In genomic region chr2:132283236-132284070, GRCm38 (mm10) we compare ENCODE assay signal across 8 mouse cellular contexts. TPM values are rescaled to one million over a fixed set of nuclear protein-coding genes. Genes with fewer than 3 reads are reported as not detected.
DNase-seq lines count a peak whose midpoint lies in the region; ATAC-seq lines count a peak whose summit lies in the region.

No protein-coding gene starts in this region.

- H3K4me3 ChIP-seq in kidney, embryonic 16.5 days (ENCODE audit: low read length) = no peak overlapping the region
- no peak overlapping the region for H3K4me3 ChIP-seq in embryonic facial prominence, embryonic 11.5 days (ENCODE audit: low read depth, low read length)
- H3K4me3 ChIP-seq in intestine, embryonic 14.5 days (ENCODE audit: low read depth, low read length) = no peak overlapping the region
- H3K4me3 ChIP-seq in midbrain, embryonic 16.5 days (ENCODE audit: low read depth, low read length) = no peak overlapping the region

- no peak overlapping the region for H3K9ac ChIP-seq in kidney, embryonic 16.5 days (replicated peaks; ENCODE audit: low read length)
- no peak overlapping the region for H3K9ac ChIP-seq in embryonic facial prominence, embryonic 11.5 days (replicated peaks; ENCODE audit: low read length)
- H3K9ac ChIP-seq in intestine, embryonic 14.5 days (ENCODE audit: low read length) = no peak overlapping the region
- no peak overlapping the region for H3K9ac ChIP-seq in midbrain, embryonic 16.5 days (ENCODE audit: low read depth, low read length)

- WGBS in kidney, embryonic 16.5 days = 60% methylated on average over 15 of the region's 15 CpGs
- 66% methylated on average over 15 of the region's 15 CpGs for WGBS in embryonic facial prominence, embryonic 11.5 days
- WGBS in intestine, embryonic 14.5 days = 66% methylated on average over 15 of the region's 15 CpGs
- WGBS in midbrain, embryonic 16.5 days = 36% methylated on average over 15 of the region's 15 CpGs

- no peak for DNase-seq in kidney, adult 9 months
- DNase-seq in embryonic facial prominence, embryonic 11.5 days (ENCODE audit: low spot score) = peak; percentile 36
- DNase-seq in intestine, embryonic 14.5 days (ENCODE audit: low spot score) = no peak
- no peak for DNase-seq in cerebellum, adult 8-10 months
- DNase-seq in layer of hippocampus, adult 9-11 months = no peak
- DNase-seq in lung, postnatal 25 days (ENCODE audit: low spot score) = no peak

- H3K27ac ChIP-seq in kidney, embryonic 16.5 days (ENCODE audit: low read length) = peak overlapping the region; percentile 86
- no peak overlapping the region for H3K27ac ChIP-seq in embryonic facial prominence, embryonic 11.5 days (replicated peaks; ENCODE audit: low read depth, low read length)
- H3K27ac ChIP-seq in intestine, embryonic 14.5 days (ENCODE audit: low read depth) = peak overlapping the region; percentile 57; the same call in 1 of the 2 replicates
- H3K27ac ChIP-seq in midbrain, embryonic 16.5 days (ENCODE audit: low read length) = peak overlapping the region; percentile 44; the same call in 1 of the 2 replicates

- peaks cover 9% of the 10 kb centered on the region; the same call in 1 of the 2 replicates for H3K36me3 ChIP-seq in kidney, embryonic 16.5 days (ENCODE audit: insufficient read depth, low read length)
- no peaks in the 10 kb centered on the region for H3K36me3 ChIP-seq in embryonic facial prominence, embryonic 11.5 days (replicated peaks; ENCODE audit: control insufficient read depth, insufficient read depth, low read depth, low read length)
- H3K36me3 ChIP-seq in intestine, embryonic 14.5 days (ENCODE audit: control insufficient read depth, insufficient read depth, low read length) = 0 out of 2 replicates have a peak, but pooled peaks cover 3% of the 10 kb centered on the region
- no peaks in the 10 kb centered on the region for H3K36me3 ChIP-seq in midbrain, embryonic 16.5 days (ENCODE audit: control insufficient read depth, insufficient read depth, low read length)

- H3K4me1 ChIP-seq in kidney, embryonic 16.5 days (ENCODE audit: insufficient read depth, low read length) = peaks cover 36% of the 10 kb centered on the region
- H3K4me1 ChIP-seq in embryonic facial prominence, embryonic 11.5 days (ENCODE audit: control insufficient read depth, insufficient read depth, low read length) = peaks cover 3% of the 10 kb centered on the region; the same call in 1 of the 2 replicates
- peaks cover 35% of the 10 kb centered on the region for H3K4me1 ChIP-seq in intestine, embryonic 14.5 days (replicated peaks; ENCODE audit: control insufficient read depth, insufficient read depth, low read length)
- H3K4me1 ChIP-seq in midbrain, embryonic 16.5 days (ENCODE audit: control insufficient read depth, insufficient read depth, low read length) = peaks cover 23% of the 10 kb centered on the region

- 0 out of 2 replicates have a peak, but pooled peaks have one; percentile 13 for ATAC-seq in kidney, embryonic 16.5 days (ENCODE audit: low FRiP score, low TSS enrichment)
- ATAC-seq in embryonic facial prominence, embryonic 11.5 days (replicated peaks; ENCODE audit: insufficient number of reproducible peaks, low FRiP score, low TSS enrichment, low read depth) = peak; percentile 61
- ATAC-seq in intestine, embryonic 14.5 days (replicated peaks; ENCODE audit: low FRiP score, low TSS enrichment, low read depth) = no peak
- no peak for ATAC-seq in midbrain, embryonic 16.5 days

- peaks cover 8% of the 10 kb centered on the region for H3K9me3 ChIP-seq in kidney, embryonic 16.5 days (ENCODE audit: low read length)
- H3K9me3 ChIP-seq in embryonic facial prominence, embryonic 11.5 days (replicated peaks; ENCODE audit: control insufficient read depth, low read length) = no peaks in the 10 kb centered on the region
- no peaks in the 10 kb centered on the region for H3K9me3 ChIP-seq in intestine, embryonic 14.5 days (ENCODE audit: control insufficient read depth, low read length)
- H3K9me3 ChIP-seq in midbrain, embryonic 16.5 days (replicated peaks; ENCODE audit: control insufficient read depth, low read length, poor library complexity, severe bottlenecking) = 0 out of 2 replicates have a peak, but pooled peaks cover 5% of the 10 kb centered on the region

- no peak overlapping the region for H3K4me2 ChIP-seq in kidney, embryonic 16.5 days (replicated peaks; ENCODE audit: low read depth, low read length)
- H3K4me2 ChIP-seq in embryonic facial prominence, embryonic 11.5 days (ENCODE audit: low read depth, low read length) = no peak overlapping the region
- no peak overlapping the region for H3K4me2 ChIP-seq in intestine, embryonic 14.5 days (ENCODE audit: low read length)
- no peak overlapping the region for H3K4me2 ChIP-seq in midbrain, embryonic 16.5 days (ENCODE audit: low read length)

- H3K27me3 ChIP-seq in kidney, embryonic 16.5 days (ENCODE audit: insufficient read depth, low read length) = no peaks in the 10 kb centered on the region
- H3K27me3 ChIP-seq in embryonic facial prominence, embryonic 11.5 days (ENCODE audit: control insufficient read depth, insufficient read depth, low read length) = no peaks in the 10 kb centered on the region
- H3K27me3 ChIP-seq in intestine, embryonic 14.5 days (replicated peaks; ENCODE audit: control insufficient read depth, insufficient read depth, low read length) = no peaks in the 10 kb centered on the region
- no peaks in the 10 kb centered on the region for H3K27me3 ChIP-seq in midbrain, embryonic 16.5 days (ENCODE audit: control insufficient read depth, insufficient read depth, low read depth, low read length)

RNA-seq across cellular contexts. Expression of gene Cds2, which starts 20.5 kb away (rescaled TPM):
- polyA plus RNA-seq in kidney, embryonic 16.5 days (2015; fragmentation: Nextera tagmentation; extraction: Ambion mirVana) = 26.6 and 28.1 TPM in 2 replicates
- polyA plus RNA-seq in embryonic facial prominence, embryonic 11.5 days (2014; fragmentation: Nextera tagmentation; extraction: Ambion mirVana) = 32.2 and 33.2 TPM in 2 replicates
- polyA plus RNA-seq in intestine, embryonic 14.5 days (2014; fragmentation: Nextera tagmentation; extraction: Ambion mirVana) = 21.3 and 22.5 TPM in 2 replicates
- polyA plus RNA-seq in midbrain, embryonic 16.5 days (2015; fragmentation: Nextera tagmentation; extraction: Ambion mirVana) = 40.1 and 40.3 TPM in 2 replicates

RNA-seq across cellular contexts. Expression of gene Pcna, which starts 30.3 kb away (rescaled TPM):
- polyA plus RNA-seq in kidney, embryonic 16.5 days (2015; fragmentation: Nextera tagmentation; extraction: Ambion mirVana) = 248 and 265 TPM in 2 replicates
- 385 and 425 TPM in 2 replicates for polyA plus RNA-seq in embryonic facial prominence, embryonic 11.5 days (2014; fragmentation: Nextera tagmentation; extraction: Ambion mirVana)
- polyA plus RNA-seq in intestine, embryonic 14.5 days (2014; fragmentation: Nextera tagmentation; extraction: Ambion mirVana) = 296 and 298 TPM in 2 replicates
- polyA plus RNA-seq in midbrain, embryonic 16.5 days (2015; fragmentation: Nextera tagmentation; extraction: Ambion mirVana) = 88.2 and 94.7 TPM in 2 replicates

RNA-seq across cellular contexts. Expression of gene Tmem230, which starts 35.8 kb away (rescaled TPM):
- 49.8 and 50.1 TPM in 2 replicates for polyA plus RNA-seq in kidney, embryonic 16.5 days (2015; fragmentation: Nextera tagmentation; extraction: Ambion mirVana)
- 51.3 and 56.4 TPM in 2 replicates for polyA plus RNA-seq in embryonic facial prominence, embryonic 11.5 days (2014; fragmentation: Nextera tagmentation; extraction: Ambion mirVana)
- 36.0 and 36.4 TPM in 2 replicates for polyA plus RNA-seq in intestine, embryonic 14.5 days (2014; fragmentation: Nextera tagmentation; extraction: Ambion mirVana)
- 45.4 and 46.6 TPM in 2 replicates for polyA plus RNA-seq in midbrain, embryonic 16.5 days (2015; fragmentation: Nextera tagmentation; extraction: Ambion mirVana)

Comparison
In these comparisons a context has a peak if more than half of its experiments do, and no peak if none do; other contexts are left out.
1. ATAC-seq: peak in kidney, embryonic 16.5 days (single experiment) and embryonic facial prominence, embryonic 11.5 days (single experiment); none in intestine, embryonic 14.5 days (single experiment) and midbrain, embryonic 16.5 days (single experiment).